Mouse (Mus musculus): ENCODE data around the gene 4930556J24Rik. TPM values are rescaled to one million over a fixed set of nuclear protein-coding genes. Genes with fewer than 3 reads are reported as not detected.
A peak's percentile ranks its signal among the peaks of the same experiment; 100 is the strongest.

4930556J24Rik gene
- total and polyA plus RNA-seq, 2 experiments from 2014 or later = not detected

- H3K9ac ChIP-seq = peak within 1 kb of the TSS; percentile 68
- H3K27ac ChIP-seq (ENCODE audit: low read depth, low read length) = peak within 1 kb of the TSS; percentile 82
- H3K27me3 ChIP-seq (ENCODE audit: insufficient read depth, low read length) = no peaks in the 10 kb centered on the region
- H3K4me3 ChIP-seq (ENCODE audit: low read depth, low read length) = peak within 1 kb of the TSS; percentile 52
- TF ChIP-seq CTCF (IDR thresholded peaks at IDR 0.05; ENCODE audit: low read depth) = no peak
- H3K4me1 ChIP-seq (ENCODE audit: insufficient read depth) = peaks cover 8% of the 10 kb centered on the region
- H3K9me3 ChIP-seq (ENCODE audit: low read length) = no peaks in the 10 kb centered on the region
- peak within 1 kb of the TSS; percentile 88 for H3K4me2 ChIP-seq (ENCODE audit: low read depth)
- peaks cover 9% of the 10 kb centered on the region; the same call in 1 of the 2 replicates for H3K36me3 ChIP-seq (ENCODE audit: insufficient read depth)
- ATAC-seq = peak; percentile 99
- DNase-seq = peak; percentile 97
- WGBS = 2% methylated on average over 46 of the region's 46 CpGs
Measured at GRCm38 (mm10) chr11:3894406-3895281, 81.9 kb downstream of the 4930556J24Rik start, which contains the start of the genes 4921536K21Rik and Dusp18. Gene 4921536K21Rik (minus strand): TSS chr11:3895098. Gene Dusp18 (plus strand): TSS chr11:3895240.

GRCm38 (mm10) chr11:3893970-3894369 is 82.6 kb downstream of the 4930556J24Rik start:
- Histone ChIP-seq H3K36me3 (ENCODE audit: insufficient read depth) (peaks cover 9% of the 10 kb centered on the region; the same call in 1 of the 2 replicates), H3K27ac (ENCODE audit: low read depth, low read length) (no peak overlapping the region; the same call in 1 of the 2 replicates), H3K9ac (no peak overlapping the region), H3K9me3 (ENCODE audit: low read length) (no peaks in the 10 kb centered on the region), H3K4me3 (ENCODE audit: low read depth, low read length) (no peak overlapping the region; the same call in 1 of the 2 replicates), H3K27me3 (ENCODE audit: insufficient read depth, low read length) (no peaks in the 10 kb centered on the region), H3K4me2 (ENCODE audit: low read depth) (peak overlapping the region; percentile 88), H3K4me1 (ENCODE audit: insufficient read depth) (peaks cover 8% of the 10 kb centered on the region)
- no peak for TF ChIP-seq CTCF (IDR thresholded peaks at IDR 0.05; ENCODE audit: low read depth)
- ATAC-seq (no peak), DNase-seq (no peak)
- WGBS = 80% methylated on average over 6 of the region's 6 CpGs

Other genes starting within 250 kb of the 4930556J24Rik start
- 48.1 and 63.2 TPM in 2 replicates for gene Osbp2, start 112.9 kb downstream of the 4930556J24Rik start, total RNA-seq (2014; rRNA removed)
- 21.3 and 30.8 TPM in 2 replicates for gene Osbp2, start 112.9 kb downstream of the 4930556J24Rik start, polyA plus RNA-seq (2015; fragmentation: Nextera tagmentation; extraction: Ambion mirVana)
- 0.19 and 0.31 TPM in 2 replicates for gene 4921536K21Rik, start 81.7 kb downstream of the 4930556J24Rik start, total RNA-seq (2014; rRNA removed)
- gene 4921536K21Rik, start 81.7 kb downstream of the 4930556J24Rik start, polyA plus RNA-seq (2015; fragmentation: Nextera tagmentation; extraction: Ambion mirVana) = 0.33 and 0.56 TPM in 2 replicates
- gene Dusp18, start 81.5 kb downstream of the 4930556J24Rik start, total RNA-seq (2014; rRNA removed) = 19.5 and 25.3 TPM in 2 replicates
- 20.0 and 33.6 TPM in 2 replicates for gene Dusp18, start 81.5 kb downstream of the 4930556J24Rik start, polyA plus RNA-seq (2015; fragmentation: Nextera tagmentation; extraction: Ambion mirVana)
- 39.1 and 43.7 TPM in 2 replicates for gene Slc35e4, start 62.1 kb downstream of the 4930556J24Rik start, total RNA-seq (2014; rRNA removed)
- 26.5 and 27.0 TPM in 2 replicates for gene Slc35e4, start 62.1 kb downstream of the 4930556J24Rik start, polyA plus RNA-seq (2015; fragmentation: Nextera tagmentation; extraction: Ambion mirVana)
- 20.3 and 20.9 TPM in 2 replicates for gene Tcn2, start 44.6 kb downstream of the 4930556J24Rik start, total RNA-seq (2014; rRNA removed)
- 23.2 and 24.1 TPM in 2 replicates for gene Tcn2, start 44.6 kb downstream of the 4930556J24Rik start, polyA plus RNA-seq (2015; fragmentation: Nextera tagmentation; extraction: Ambion mirVana)
- 49.2 and 50.0 TPM in 2 replicates for gene Pes1, start 12.8 kb downstream of the 4930556J24Rik start, total RNA-seq (2014; rRNA removed)
- gene Pes1, start 12.8 kb downstream of the 4930556J24Rik start, polyA plus RNA-seq (2015; fragmentation: Nextera tagmentation; extraction: Ambion mirVana) = 53.8 and 55.8 TPM in 2 replicates
- 6.5 and 9.9 TPM in 2 replicates for gene Gal3st1, start 6.9 kb upstream of the 4930556J24Rik start, total RNA-seq (2014; rRNA removed)
- gene Gal3st1, start 6.9 kb upstream of the 4930556J24Rik start, polyA plus RNA-seq (2015; fragmentation: Nextera tagmentation; extraction: Ambion mirVana) = 8.0 and 8.3 TPM in 2 replicates
- gene Sec14l4, start 54.7 kb upstream of the 4930556J24Rik start, total RNA-seq (2014; rRNA removed) = not detected in 2 replicates
- not detected in 2 replicates for gene Sec14l4, start 54.7 kb upstream of the 4930556J24Rik start, polyA plus RNA-seq (2015; fragmentation: Nextera tagmentation; extraction: Ambion mirVana)
- 3.6 and 4.7 TPM in 2 replicates for gene Sec14l3, start 88.1 kb upstream of the 4930556J24Rik start, total RNA-seq (2014; rRNA removed)
- gene Sec14l3, start 88.1 kb upstream of the 4930556J24Rik start, polyA plus RNA-seq (2015; fragmentation: Nextera tagmentation; extraction: Ambion mirVana) = 2.1 and 3.8 TPM in 2 replicates
- 10.1 and 11.8 TPM in 2 replicates for gene Mtfp1, start 118.7 kb upstream of the 4930556J24Rik start, total RNA-seq (2014; rRNA removed)
- 12.4 and 14.2 TPM in 2 replicates for gene Mtfp1, start 118.7 kb upstream of the 4930556J24Rik start, polyA plus RNA-seq (2015; fragmentation: Nextera tagmentation; extraction: Ambion mirVana)
- 4.4 and 5.8 TPM in 2 replicates for gene Sec14l2, start 146.6 kb upstream of the 4930556J24Rik start, total RNA-seq (2014; rRNA removed)
- gene Sec14l2, start 146.6 kb upstream of the 4930556J24Rik start, polyA plus RNA-seq (2015; fragmentation: Nextera tagmentation; extraction: Ambion mirVana) = 2.9 and 3.4 TPM in 2 replicates
- gene Rnf215, start 158.4 kb upstream of the 4930556J24Rik start, total RNA-seq (2014; rRNA removed) = 73.9 and 90.1 TPM in 2 replicates
- gene Rnf215, start 158.4 kb upstream of the 4930556J24Rik start, polyA plus RNA-seq (2015; fragmentation: Nextera tagmentation; extraction: Ambion mirVana) = 37.4 and 45.4 TPM in 2 replicates
- 13.9 and 25.0 TPM in 2 replicates for gene Ccdc157, start 183.5 kb upstream of the 4930556J24Rik start, total RNA-seq (2014; rRNA removed)
- gene Ccdc157, start 183.5 kb upstream of the 4930556J24Rik start, polyA plus RNA-seq (2015; fragmentation: Nextera tagmentation; extraction: Ambion mirVana) = 5.2 and 7.8 TPM in 2 replicates
- gene Sf3a1, start 183.6 kb upstream of the 4930556J24Rik start, total RNA-seq (2014; rRNA removed) = 46.7 and 54.4 TPM in 2 replicates
- gene Sf3a1, start 183.6 kb upstream of the 4930556J24Rik start, polyA plus RNA-seq (2015; fragmentation: Nextera tagmentation; extraction: Ambion mirVana) = 30.6 and 34.6 TPM in 2 replicates
- 41.9 and 42.0 TPM in 2 replicates for gene Tbc1d10a, start 210.0 kb upstream of the 4930556J24Rik start, total RNA-seq (2014; rRNA removed)
- 33.1 and 37.6 TPM in 2 replicates for gene Tbc1d10a, start 210.0 kb upstream of the 4930556J24Rik start, polyA plus RNA-seq (2015; fragmentation: Nextera tagmentation; extraction: Ambion mirVana)
- gene Castor1, start 241.4 kb upstream of the 4930556J24Rik start, total RNA-seq (2014; rRNA removed) = 5.0 and 6.9 TPM in 2 replicates
- 4.2 and 4.9 TPM in 2 replicates for gene Castor1, start 241.4 kb upstream of the 4930556J24Rik start, polyA plus RNA-seq (2015; fragmentation: Nextera tagmentation; extraction: Ambion mirVana)